Mouse (Mus musculus): ENCODE measurements around the gene Atg16l1. TPM values are rescaled to one million over a fixed set of nuclear protein-coding genes. Genes with fewer than 3 reads are reported as not detected.

Gene Atg16l1
- polyA plus RNA-seq, 1 experiment from 2014 or later = 14.5 TPM

DNA sequence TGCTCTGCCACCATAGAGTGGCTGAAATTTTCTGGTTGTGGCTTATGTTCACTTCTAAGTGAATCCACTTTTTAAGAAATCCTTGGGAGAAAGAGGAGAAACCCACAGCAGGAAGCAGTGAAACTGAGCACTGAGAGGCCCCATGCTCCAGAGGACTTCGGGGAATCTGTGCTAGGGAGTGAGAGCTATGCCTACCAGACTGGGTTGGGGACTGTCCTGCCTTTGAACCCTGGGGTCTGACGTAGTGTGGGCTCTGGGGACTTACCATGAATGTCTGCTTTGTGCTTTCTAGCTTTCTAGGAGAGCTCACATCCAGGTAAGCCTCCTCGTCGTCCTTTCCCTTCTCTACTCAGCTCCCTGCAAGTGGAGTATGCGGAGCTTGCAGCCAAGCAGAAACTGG is 81.3 kb downstream of the Atg16l1 start:
- Histone ChIP-seq H3K9me3 (replicated peaks) (no peaks in the 10 kb centered on the region), H3K27ac (no peak overlapping the region), H3K9ac (no peak overlapping the region), H3K4me2 (no peak overlapping the region), H3K4me1 (replicated peaks) (no peaks in the 10 kb centered on the region), H3K4me3 (replicated peaks) (no peak overlapping the region), H3K36me3 (no peaks in the 10 kb centered on the region), H3K27me3 (no peaks in the 10 kb centered on the region)
- WGBS (ENCODE audit: insufficient replicate concordance) = 50% methylated on average over 5 of the region's 5 CpGs
- ATAC-seq (ENCODE audit: low read depth) = no peak
- no peak for DNase-seq

DNA sequence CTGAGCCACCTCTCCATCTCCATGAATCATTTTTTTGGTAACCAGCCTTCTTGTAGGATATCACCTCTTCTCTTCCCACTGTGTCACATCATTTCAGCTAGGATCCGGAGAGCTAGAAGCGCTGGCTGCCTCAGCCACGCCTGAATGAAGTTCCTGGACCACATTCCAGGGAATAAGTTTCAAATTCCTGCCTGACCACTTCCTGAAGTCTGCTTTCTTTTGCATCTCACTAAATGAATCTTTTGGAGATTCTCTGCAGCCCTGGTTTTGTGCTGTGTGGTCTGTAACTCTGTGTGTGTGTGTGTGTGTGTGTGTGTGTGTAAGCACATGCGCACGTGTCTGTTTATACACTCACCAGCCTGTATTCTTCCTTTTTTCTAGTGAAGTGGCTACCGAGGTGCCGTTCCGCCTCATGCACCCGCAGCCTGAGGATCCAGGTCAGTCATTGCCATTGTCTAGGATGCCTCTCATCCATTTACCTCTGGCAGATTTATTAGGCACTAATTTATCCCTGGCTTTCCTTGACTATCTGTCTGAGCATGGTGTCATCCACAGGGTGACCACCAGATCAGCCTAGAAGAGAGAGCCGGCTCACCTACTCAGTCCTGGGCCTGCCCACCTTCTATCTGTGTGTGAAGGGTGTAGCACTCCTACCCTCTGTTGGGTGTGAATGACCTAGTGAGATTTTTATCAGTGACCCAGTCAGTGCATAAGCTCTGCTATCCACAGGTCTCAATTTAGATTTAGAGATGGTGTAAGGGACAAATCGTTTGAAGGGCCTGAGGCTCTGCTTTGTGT is 84.9 kb downstream of the Atg16l1 start:
- 59% methylated on average over 11 of the region's 11 CpGs for WGBS (ENCODE audit: insufficient replicate concordance)

More for the DNA sequence above, 84.9 kb downstream of the Atg16l1 start:
- DNase-seq = no peak
- Histone ChIP-seq H3K4me1 (replicated peaks) (no peaks in the 10 kb centered on the region), H3K27ac (no peak overlapping the region), H3K27me3 (no peaks in the 10 kb centered on the region), H3K4me2 (no peak overlapping the region), H3K9ac (no peak overlapping the region), H3K9me3 (replicated peaks) (no peaks in the 10 kb centered on the region), H3K4me3 (replicated peaks) (no peak overlapping the region), H3K36me3 (no peaks in the 10 kb centered on the region)
- ATAC-seq (ENCODE audit: low read depth) = no peak

Other genes starting within 250 kb of the Atg16l1 start
- gene Neu2, start 246.0 kb upstream of the Atg16l1 start, polyA plus RNA-seq (2015; fragmentation: Nextera tagmentation; extraction: Ambion mirVana) = 0.38 and 0.75 TPM in 2 replicates
- gene Ngef, start 182.0 kb upstream of the Atg16l1 start, polyA plus RNA-seq (2015; fragmentation: Nextera tagmentation; extraction: Ambion mirVana) = 3.8 and 4.1 TPM in 2 replicates
- 11.0 and 13.9 TPM in 2 replicates for gene Inpp5d, start 135.6 kb upstream of the Atg16l1 start, polyA plus RNA-seq (2015; fragmentation: Nextera tagmentation; extraction: Ambion mirVana)
- gene Sag, start 47.8 kb downstream of the Atg16l1 start, polyA plus RNA-seq (2015; fragmentation: Nextera tagmentation; extraction: Ambion mirVana) = 0.83 and 0.92 TPM in 2 replicates
- gene Dgkd, start 97.4 kb downstream of the Atg16l1 start, polyA plus RNA-seq (2015; fragmentation: Nextera tagmentation; extraction: Ambion mirVana) = 10.9 and 15.1 TPM in 2 replicates

All from liver, embryonic 13.5 days (tissue).